Mouse (Mus musculus) hindlimb bud, embryonic 11.5 days (tissue): Measurements from ENCODE around the gene Tbc1d9.
"Not testable (repeated sequence)": the region's sequence is repeated elsewhere in the genome, so short reads cannot be mapped to it uniquely, and the experiment has no call there.

Source experiments
- DNase-seq: peaks from one replicate; pipeline ENCODE4 v3.0.0-alpha.2; 2012; ENCODE audit warnings: low read depth, low spot score; ENCODE audit errors: extremely low spot score

Gene Tbc1d9

GRCm38 (mm10) chr8:83315084-83315483, 149.9 kb downstream of the Tbc1d9 start:
- DNase-seq: not testable (repeated sequence)

- no peak for DNase-seq
Observed at GRCm38 (mm10) chr8:83315691-83316090, 150.5 kb downstream of the Tbc1d9 start.

GRCm38 (mm10) chr8:83320543-83320942, 155.4 kb downstream of the Tbc1d9 start:
- no peak for DNase-seq

- DNase-seq: no peak
Observed at GRCm38 (mm10) chr8:83322374-83322773, 157.2 kb downstream of the Tbc1d9 start.
